Mouse (Mus musculus) c-Kit-positive CD71-positive TER-119-positive erythroid progenitor cells, embryonic 14.5 days (primary cell): Measurements from ENCODE around the gene Slc1a5.

Experiments
- DNase-seq: peaks from one replicate; pipeline ENCODE4 v3.0.0-alpha.2; 2013; ENCODE audit warnings: low spot score

Slc1a5 gene

GRCm38 (mm10) chr7:16782555-16783125 is 1.5 kb downstream of the Slc1a5 start:
- DNase-seq, result no peak

GRCm38 (mm10) chr7:16783224-16783688 is 2.1 kb downstream of the Slc1a5 start:
- DNase-seq, result peak; percentile 89

- DNase-seq, result peak; percentile 39
These were observed 2.7 kb downstream of the Slc1a5 start for GRCm38 (mm10) chr7:16783758-16784415.

GRCm38 (mm10) chr7:16784498-16784976 is 3.4 kb downstream of the Slc1a5 start:
- DNase-seq, result peak; percentile 53

GRCm38 (mm10) chr7:16785541-16786083 is 4.5 kb downstream of the Slc1a5 start:
- DNase-seq, result no peak

GRCm38 (mm10) chr7:16792316-16792715 is 11.2 kb downstream of the Slc1a5 start:
- DNase-seq, result no peak

- DNase-seq, result no peak
These were observed 12.0 kb downstream of the Slc1a5 start for GRCm38 (mm10) chr7:16793010-16793725.

GRCm38 (mm10) chr7:16794886-16795285 is 13.7 kb downstream of the Slc1a5 start:
- DNase-seq, result no peak

- DNase-seq, result no peak
These were observed 23.4 kb downstream of the Slc1a5 start for GRCm38 (mm10) chr7:16804409-16805028.

- no peak for DNase-seq
These were observed 26.8 kb downstream of the Slc1a5 start for GRCm38 (mm10) chr7:16807936-16808335.

GRCm38 (mm10) chr7:16808647-16809046 is 27.5 kb downstream of the Slc1a5 start:
- no peak for DNase-seq

GRCm38 (mm10) chr7:16809739-16810138 is 28.6 kb downstream of the Slc1a5 start:
- DNase-seq, result peak; percentile 75

- DNase-seq, result no peak
These were observed 29.3 kb downstream of the Slc1a5 start for GRCm38 (mm10) chr7:16810399-16810919.

GRCm38 (mm10) chr7:16810920-16811648 is 29.9 kb downstream of the Slc1a5 start:
- no peak for DNase-seq

- DNase-seq, result no peak
These were observed 30.5 kb downstream of the Slc1a5 start for GRCm38 (mm10) chr7:16811649-16812070.

- no peak for DNase-seq
These were observed 31.4 kb downstream of the Slc1a5 start for GRCm38 (mm10) chr7:16812505-16812904.

GRCm38 (mm10) chr7:16815351-16815941 is 34.3 kb downstream of the Slc1a5 start, which contains the start of gene Strn4:
Gene Strn4 (plus strand): TSS chr7:16815889.
- no peak for DNase-seq

- peak; percentile 72 for DNase-seq
These were observed 34.9 kb downstream of the Slc1a5 start for GRCm38 (mm10) chr7:16816078-16816474.

- DNase-seq, result no peak
These were observed 35.5 kb downstream of the Slc1a5 start, which contains the start of gene Fkrp for GRCm38 (mm10) chr7:16816475-16817122. Gene Fkrp (minus strand): TSS chr7:16816732.

GRCm38 (mm10) chr7:16817693-16818092 is 36.6 kb downstream of the Slc1a5 start:
- DNase-seq, result no peak
